Mouse (Mus musculus) heart, postnatal 0 days (tissue): ENCODE data around the gene Fubp1.

Experiments used
- CTCF ChIP-seq: IDR thresholded peaks from 2 replicates; pipeline ENCODE4 v1.5.1; 2016; ENCODE audit warnings: antibody characterized with exemption, control low read depth, low read depth
- EP300 ChIP-seq: IDR thresholded peaks from 2 replicates; pipeline ENCODE4 v1.6.1; 2016; ENCODE audit warnings: antibody characterized with exemption, low read depth

DNA sequence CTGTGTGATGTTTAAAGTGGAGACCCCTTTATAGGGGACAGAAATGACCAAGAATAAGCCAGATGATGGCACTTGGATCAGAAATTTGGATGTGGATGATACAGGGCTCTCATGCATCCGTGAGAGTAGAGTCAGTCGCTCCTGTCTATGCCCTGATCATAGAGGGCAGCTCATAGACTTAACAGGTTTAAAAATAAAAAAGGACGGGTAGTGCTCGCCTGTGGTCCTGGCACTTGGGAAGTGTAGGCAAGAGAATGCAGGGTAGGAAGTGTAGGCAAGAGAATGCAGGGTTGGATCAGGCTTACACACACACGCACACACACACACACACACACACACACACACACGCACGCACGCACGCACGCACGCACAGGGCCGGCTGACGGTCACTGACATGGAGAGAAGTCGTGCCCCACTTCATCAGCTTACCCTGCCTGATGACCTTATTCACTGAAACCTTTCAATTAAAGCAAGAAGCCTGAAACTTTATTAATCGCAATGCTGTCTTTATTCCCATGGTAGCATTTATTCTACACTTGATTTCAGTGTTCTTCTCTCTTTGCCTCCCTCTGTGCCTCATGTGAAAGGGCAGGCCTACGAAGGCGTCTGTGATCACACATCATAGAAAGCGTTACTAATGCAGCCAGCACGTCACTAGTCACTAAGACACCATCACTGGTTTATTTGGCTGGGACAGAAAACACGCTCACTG is 62.9 kb downstream of the Fubp1 start:
- TF ChIP-seq CTCF: no peak
- TF ChIP-seq EP300: no peak
